Mouse (Mus musculus) gastrocnemius, adult 2 months (tissue): ENCODE measurements at regions not wholly inside any gene's neighbourhood (a gene's known extent, or its start where the extent isn't known, plus 50 kb on each side); places are given as distances from the start of the nearest gene placed in this dataset.
A peak's percentile ranks its signal among the peaks of the same experiment; 100 is the strongest.

Source experiments
- DNase-seq: peaks from one replicate; pipeline ENCODE4 v3.0.0; 2022
- H3K27ac ChIP-seq: fragments of 200-600 bp; 2 replicates; pipeline ENCODE4 v1.8.1; 2022; ENCODE audit warnings: mild to moderate bottlenecking
- H3K4me3 ChIP-seq: fragments of 200-600 bp; 2 replicates; pipeline ENCODE4 v1.8.1; 2022; ENCODE audit warnings: mild to moderate bottlenecking, moderate library complexity
- CTCF ChIP-seq: fragments of 200-600 bp; IDR thresholded peaks from 2 replicates; pipeline ENCODE4 v1.8.1; 2022; ENCODE audit warnings: antibody characterized with exemption, mild to moderate bottlenecking, moderate library complexity
- intact Hi-C: fragments of 180-260 bp; cut with DNase I; formaldehyde crosslinking; loops from one replicate; pipeline ENCODE4 v1.15.1; 2025

DNA sequence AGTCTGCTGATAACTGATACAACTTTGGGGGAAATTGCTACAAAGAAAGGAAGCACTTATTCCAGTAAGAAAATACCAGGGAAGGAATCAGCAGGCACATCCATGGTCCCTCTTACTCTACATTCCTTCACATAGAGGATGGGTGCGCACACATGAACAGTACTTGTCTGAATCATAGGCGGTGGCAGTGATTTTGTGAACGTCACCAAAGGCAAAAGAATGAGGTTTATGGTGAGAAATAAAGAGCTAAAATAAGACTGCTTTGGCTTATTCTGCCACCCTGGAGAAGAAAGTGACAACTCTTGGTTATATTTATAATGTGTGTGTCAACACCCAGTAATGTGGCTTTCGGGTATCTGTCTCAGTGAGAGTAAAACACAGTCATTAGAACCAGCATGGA is 59.9 kb upstream of the Ccdc80 start:
- intact Hi-C loops, result no loop called here
- H3K27ac ChIP-seq, result no peak overlapping the region
- no peak overlapping the region for H3K4me3 ChIP-seq
- no peak for DNase-seq
- TF ChIP-seq CTCF, result no peak

DNA sequence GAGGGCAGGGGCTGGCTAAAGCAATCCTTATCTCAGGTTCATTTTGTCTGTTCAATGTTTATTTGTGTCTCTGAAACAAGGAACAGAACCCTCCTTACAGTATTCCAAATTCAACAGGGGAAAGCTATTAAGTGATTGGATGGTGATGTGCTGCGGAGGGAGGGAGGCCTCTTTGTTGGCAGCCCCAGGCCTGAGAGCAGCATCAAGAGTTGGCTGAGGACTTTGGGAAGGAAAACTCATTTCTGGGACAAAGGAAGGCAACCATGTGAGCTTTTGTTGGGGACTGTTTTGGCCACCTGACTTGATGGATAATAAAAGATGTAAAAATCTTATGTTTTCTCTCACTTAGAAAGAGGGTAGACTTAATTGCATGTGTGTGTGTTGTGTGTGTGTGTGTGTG is 58.8 kb upstream of the Ccdc80 start:
- no peak for TF ChIP-seq CTCF
- Histone ChIP-seq H3K4me3 (no peak overlapping the region), H3K27ac (0 out of 2 replicates have a peak overlapping the region, but pooled peaks have one; percentile 4)
- intact Hi-C loops, result no loop called here
- peak; percentile 42 for DNase-seq

DNA sequence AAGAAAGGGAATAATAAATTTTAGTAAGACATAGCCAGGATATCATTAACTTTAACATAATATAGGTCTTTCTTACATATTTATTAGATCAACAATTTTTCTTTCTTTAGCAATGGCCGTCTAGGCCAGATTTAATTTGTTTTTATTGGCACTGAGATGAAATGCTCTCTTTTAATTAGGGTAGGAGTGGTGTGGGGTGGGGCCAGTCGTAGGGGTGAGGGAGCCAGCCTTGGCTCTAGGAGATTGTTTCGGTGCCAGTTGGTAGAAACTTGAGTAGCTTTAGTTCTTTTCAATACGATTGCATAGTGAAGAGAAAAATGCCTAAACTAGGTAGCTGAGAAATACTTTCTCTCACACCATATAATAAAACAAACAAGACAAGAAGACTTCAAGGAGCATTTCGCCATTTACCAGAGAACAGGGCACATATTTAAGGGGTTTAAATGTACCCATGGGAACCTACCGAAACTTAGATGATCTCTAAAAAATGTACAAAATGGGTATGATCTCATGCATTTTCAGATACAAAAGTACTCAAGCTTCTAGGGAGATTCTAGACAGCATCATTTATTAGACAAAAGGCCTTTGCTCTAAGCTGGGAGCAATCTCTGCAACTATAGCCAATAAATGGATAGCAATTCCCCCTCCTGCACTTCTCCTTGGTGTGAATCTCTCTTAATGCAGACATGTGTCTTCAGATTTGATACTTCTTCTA is 56.2 kb upstream of the Ccdc80 start:
- H3K27ac ChIP-seq, result peak overlapping the region; percentile 56
- H3K4me3 ChIP-seq, result no peak overlapping the region
- intact Hi-C loops, result no loop called here
- TF ChIP-seq CTCF, result no peak
- peak; percentile 56 for DNase-seq

DNA sequence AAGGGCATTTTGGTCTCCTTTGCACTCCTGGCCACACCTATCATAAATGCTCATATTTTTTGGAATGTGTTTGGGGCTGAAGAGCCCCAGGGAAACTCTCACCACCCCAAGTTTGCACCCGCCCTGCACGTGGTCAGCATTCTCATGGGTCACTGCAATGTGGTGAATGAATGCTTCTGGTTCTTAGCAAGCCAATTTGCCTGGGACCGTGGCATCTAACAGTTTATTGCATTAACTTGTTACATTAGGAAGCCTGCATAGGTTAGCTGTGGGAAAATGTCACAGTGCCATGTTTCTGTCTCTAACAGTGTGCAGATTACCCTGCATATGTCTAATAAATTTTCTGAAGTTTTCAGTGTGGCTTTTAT is 55.7 kb upstream of the Ccdc80 start:
- peak; percentile 26 for DNase-seq
- H3K4me3 ChIP-seq, result no peak overlapping the region
- intact Hi-C loops, result no loop called here
- no peak for TF ChIP-seq CTCF
- peak overlapping the region; percentile 56 for H3K27ac ChIP-seq

DNA sequence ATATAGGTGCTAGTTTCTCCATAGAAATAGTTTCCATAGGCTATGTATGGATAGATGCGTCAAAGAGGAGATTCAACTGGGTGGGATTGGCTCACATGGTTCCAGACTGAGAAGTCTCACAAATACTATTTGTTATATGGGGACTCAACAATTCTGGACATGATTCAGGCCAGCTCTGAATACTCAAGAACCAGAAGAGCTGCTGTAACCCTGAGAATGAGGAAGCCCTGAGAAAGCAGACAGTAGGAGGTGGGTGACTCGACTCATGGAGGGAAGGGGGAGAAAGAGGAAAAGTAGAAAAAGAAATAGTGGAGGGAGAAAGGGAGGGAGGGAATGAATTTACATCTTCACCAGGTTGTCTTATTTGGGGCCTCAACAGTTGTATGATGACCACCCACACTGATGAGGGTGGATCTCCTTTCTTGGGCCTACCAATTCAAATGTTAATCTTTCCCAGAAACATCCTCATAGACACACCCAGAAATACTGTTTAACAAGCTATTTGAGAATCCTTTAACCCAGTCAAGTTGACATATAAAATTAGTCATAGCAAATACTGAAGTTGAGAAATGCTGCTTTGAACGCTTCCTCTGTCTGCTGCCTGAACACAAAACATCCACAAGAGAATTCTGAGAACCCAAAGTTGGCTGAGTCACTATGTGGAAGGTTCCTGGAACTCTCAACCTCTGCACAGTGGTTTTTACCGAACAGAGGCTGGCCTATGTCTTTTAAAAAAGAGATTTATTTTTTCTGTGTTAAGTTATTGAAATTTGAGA is 54.8 kb upstream of the Ccdc80 start:
- no peak overlapping the region for H3K4me3 ChIP-seq
- H3K27ac ChIP-seq, result peak overlapping the region; percentile 56
- no peak for TF ChIP-seq CTCF
- no peak for DNase-seq
- intact Hi-C loops, result no loop called here
